Mouse (Mus musculus) stomach, embryonic 14.5 days (tissue): ENCODE measurements around the gene Plac9a. TPM values are rescaled to one million over a fixed set of nuclear protein-coding genes. Genes with fewer than 3 reads are reported as not detected.

Experiments
- ATAC-seq: fragments of 200-750 bp; cut with Nextera tagmentation; 2 replicates; pipeline ENCODE4 v1.8.0; 2017; ENCODE audit warnings: low read depth, moderate TSS enrichment; ENCODE audit not compliant: insufficient number of reproducible peaks, insufficient read depth, low FRiP score
- H3K27ac ChIP-seq: fragments of 300-500 bp; sonication (generic); 2 replicates; pipeline ENCODE4 v1.5.1; 2014; ENCODE audit warnings: mild to moderate bottlenecking, low read length, moderate library complexity, mixed read lengths
- H3K27me3 ChIP-seq: fragments of 300-500 bp; sonication (generic); 2 replicates; pipeline ENCODE4 v1.6.1; 2014; ENCODE audit warnings: low read length, control low read depth, mixed read lengths; ENCODE audit not compliant: control insufficient read depth, insufficient read depth
- H3K36me3 ChIP-seq: fragments of 300-500 bp; sonication (generic); 2 replicates; pipeline ENCODE4 v1.6.1; 2014; ENCODE audit warnings: mild to moderate bottlenecking, control low read depth, low read length, moderate library complexity, mixed read lengths; ENCODE audit not compliant: control insufficient read depth, insufficient read depth
- H3K4me1 ChIP-seq: fragments of 300-500 bp; sonication (generic); 2 replicates; pipeline ENCODE4 v1.6.1; 2014; ENCODE audit warnings: low read length, control low read depth, mixed read lengths; ENCODE audit not compliant: control insufficient read depth, insufficient read depth
- H3K4me2 ChIP-seq: fragments of 300-500 bp; sonication (generic); replicated peaks from 2 replicates; pipeline ENCODE4 v1.6.1; 2014; ENCODE audit warnings: low read depth, low read length, control low read depth
- H3K4me3 ChIP-seq: fragments of 300-500 bp; sonication (generic); 2 replicates; pipeline ENCODE4 v1.5.1; 2014; ENCODE audit warnings: low read depth, low read length, control low read depth
- H3K9ac ChIP-seq: fragments of 300-500 bp; sonication (generic); replicated peaks from 2 replicates; pipeline ENCODE4 v1.6.1; 2014; ENCODE audit warnings: low read depth, mild to moderate bottlenecking, control low read depth, low read length, moderate library complexity, mixed read lengths
- H3K9me3 ChIP-seq: fragments of 300-500 bp; sonication (generic); 2 replicates; pipeline ENCODE4 v1.6.1; 2016; ENCODE audit warnings: low read depth, low read length, control low read depth; ENCODE audit not compliant: control insufficient read depth
- WGBS: fragments of 180-500 bp; shearing (Covaris S2); extraction: QIAGEN DNeasy Blood & Tissue Kit; methylation state at CpG from one replicate; pipeline ENCODE4 v1.1.7; 2014; 5-methylcytosine and 5-hydroxymethylcytosine counted together
- polyA plus RNA-seq: library from polyadenylated mRNA; unstranded; fragments of >200 nt; fragmentation: Nextera tagmentation; extraction: Ambion mirVana; gene quantifications from 2 replicates; pipeline ENCODE4 v1.2.1, GENCODE M21; 2014

The Plac9a gene
- polyA plus RNA-seq, 1 experiment from 2014 or later, result 0.75 TPM

DNA sequence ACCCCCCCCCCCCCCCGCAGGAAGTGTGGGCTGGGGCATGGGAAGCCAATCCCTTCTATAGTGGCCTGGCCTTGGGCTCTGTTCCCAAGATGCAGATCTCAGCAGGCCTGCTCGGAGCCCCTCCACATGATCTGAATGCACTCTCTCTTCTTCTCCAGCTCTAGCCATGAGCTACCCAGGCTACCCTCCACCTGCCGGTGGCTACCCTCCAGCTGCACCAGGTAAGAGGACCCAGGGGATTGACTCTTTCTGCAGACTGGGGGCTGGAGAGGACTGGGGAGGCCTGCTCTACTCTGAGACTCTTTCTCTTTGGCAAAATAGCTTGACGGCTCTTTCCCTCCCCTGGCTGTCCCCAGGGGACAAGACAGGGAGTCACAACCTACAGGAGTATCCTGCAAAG, 34.2 kb downstream of the Plac9a start:
- no peaks in the 10 kb centered on the region for H3K9me3 ChIP-seq
- H3K36me3 ChIP-seq, result no peaks in the 10 kb centered on the region
- no peak overlapping the region for H3K4me3 ChIP-seq
- no peak for ATAC-seq
- 76% methylated on average over 4 of the region's 4 CpGs for WGBS
- no peak overlapping the region for H3K9ac ChIP-seq
- no peak overlapping the region for H3K4me2 ChIP-seq
- no peak overlapping the region for H3K27ac ChIP-seq
- 0 out of 2 replicates have a peak, but pooled peaks cover 10% of the 10 kb centered on the region for H3K4me1 ChIP-seq
- no peaks in the 10 kb centered on the region for H3K27me3 ChIP-seq

GRCm38 (mm10) chr14:25867834-25868233, 35.1 kb downstream of the Plac9a start:
- H3K36me3 ChIP-seq, result no peaks in the 10 kb centered on the region
- no peaks in the 10 kb centered on the region for H3K9me3 ChIP-seq
- no peaks in the 10 kb centered on the region for H3K27me3 ChIP-seq
- H3K4me3 ChIP-seq, result no peak overlapping the region
- no peak for ATAC-seq
- 60% methylated on average over 6 of the region's 6 CpGs for WGBS
- H3K4me2 ChIP-seq, result no peak overlapping the region
- 0 out of 2 replicates have a peak, but pooled peaks cover 10% of the 10 kb centered on the region for H3K4me1 ChIP-seq
- no peak overlapping the region for H3K27ac ChIP-seq
- no peak overlapping the region for H3K9ac ChIP-seq

DNA sequence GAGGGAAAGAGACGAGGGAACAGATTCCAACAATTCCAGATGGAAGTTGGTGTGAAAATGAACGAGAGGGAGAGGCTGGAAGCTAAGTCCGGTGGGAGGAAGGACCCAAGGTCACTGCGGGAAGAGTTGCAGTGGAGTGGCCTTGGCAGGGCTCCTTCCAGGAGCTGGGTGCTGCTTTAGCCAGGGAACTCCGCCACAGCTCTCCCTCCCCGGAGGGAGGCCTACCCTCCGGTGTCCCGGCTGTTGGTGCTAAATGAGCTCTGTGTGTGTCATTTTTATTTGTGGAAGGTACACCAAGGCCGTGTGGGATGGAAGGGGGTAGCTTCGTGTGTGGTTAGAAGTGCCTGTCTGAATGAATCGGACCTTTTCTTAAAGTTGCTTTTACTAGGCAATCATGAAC, 36.1 kb downstream of the Plac9a start:
- WGBS, result 63% methylated on average over 11 of the region's 11 CpGs
- ATAC-seq, result no peak
- H3K9ac ChIP-seq, result no peak overlapping the region

DNA sequence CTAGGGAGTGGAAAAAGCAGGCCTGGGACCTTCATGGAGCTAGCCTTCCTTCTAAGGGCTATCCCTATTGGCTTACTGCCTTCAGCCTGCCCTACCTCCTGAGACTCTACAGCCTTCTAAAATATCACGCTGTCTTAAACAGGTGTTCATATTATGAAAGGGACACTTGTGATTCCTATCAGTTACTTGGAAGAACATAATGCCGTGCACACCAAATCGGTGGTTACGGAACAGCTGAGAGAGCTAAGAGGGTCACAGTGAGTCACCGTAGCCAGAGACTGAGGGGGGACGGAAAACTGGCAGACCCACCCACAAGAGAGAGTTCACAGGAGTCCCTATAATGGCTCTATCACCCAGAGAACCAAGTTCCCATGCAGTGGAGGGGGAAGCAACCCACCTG, 36.5 kb downstream of the Plac9a start:
- Histone ChIP-seq H3K4me1 (0 out of 2 replicates have a peak, but pooled peaks cover 4% of the 10 kb centered on the region), H3K4me3 (no peak overlapping the region), H3K9ac (no peak overlapping the region), H3K36me3 (no peaks in the 10 kb centered on the region), H3K27me3 (no peaks in the 10 kb centered on the region), H3K4me2 (no peak overlapping the region), H3K9me3 (no peaks in the 10 kb centered on the region), H3K27ac (no peak overlapping the region)
- no peak for ATAC-seq
- 80% methylated on average over 6 of the region's 6 CpGs for WGBS

More for the DNA sequence above, 36.1 kb downstream of the Plac9a start:
- H3K4me1 ChIP-seq, result 0 out of 2 replicates have a peak, but pooled peaks cover 4% of the 10 kb centered on the region
- no peaks in the 10 kb centered on the region for H3K9me3 ChIP-seq
- no peak overlapping the region for H3K4me2 ChIP-seq
- H3K27ac ChIP-seq, result no peak overlapping the region
- H3K36me3 ChIP-seq, result no peaks in the 10 kb centered on the region
- H3K27me3 ChIP-seq, result no peaks in the 10 kb centered on the region
- H3K4me3 ChIP-seq, result no peak overlapping the region

DNA sequence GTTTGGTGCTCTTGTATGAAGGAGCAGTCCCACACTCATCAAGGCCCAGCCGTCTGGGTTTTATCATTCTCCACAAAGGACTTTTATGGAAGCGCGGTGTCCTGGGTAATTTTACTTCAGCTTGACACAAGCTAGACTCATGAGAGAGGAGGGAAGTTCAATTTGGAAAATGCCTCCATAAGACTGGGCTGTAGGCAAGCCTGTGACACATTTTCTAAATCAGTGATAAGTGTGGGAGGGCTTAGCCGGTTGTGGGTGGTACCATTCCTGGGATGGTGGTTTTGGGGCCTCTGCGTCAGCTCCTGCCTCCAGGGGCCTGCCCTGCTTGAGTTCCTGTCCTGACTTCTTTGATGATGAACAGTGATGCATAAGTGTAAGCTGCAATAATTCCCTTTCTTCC, 37.6 kb downstream of the Plac9a start:
- Histone ChIP-seq H3K4me2 (no peak overlapping the region), H3K4me3 (no peak overlapping the region), H3K36me3 (no peaks in the 10 kb centered on the region), H3K4me1 (0 out of 2 replicates have a peak, but pooled peaks cover 4% of the 10 kb centered on the region), H3K9me3 (no peaks in the 10 kb centered on the region), H3K9ac (no peak overlapping the region), H3K27me3 (no peaks in the 10 kb centered on the region), H3K27ac (no peak overlapping the region)
- no peak for ATAC-seq
- 71% methylated on average over 5 of the region's 5 CpGs for WGBS

DNA sequence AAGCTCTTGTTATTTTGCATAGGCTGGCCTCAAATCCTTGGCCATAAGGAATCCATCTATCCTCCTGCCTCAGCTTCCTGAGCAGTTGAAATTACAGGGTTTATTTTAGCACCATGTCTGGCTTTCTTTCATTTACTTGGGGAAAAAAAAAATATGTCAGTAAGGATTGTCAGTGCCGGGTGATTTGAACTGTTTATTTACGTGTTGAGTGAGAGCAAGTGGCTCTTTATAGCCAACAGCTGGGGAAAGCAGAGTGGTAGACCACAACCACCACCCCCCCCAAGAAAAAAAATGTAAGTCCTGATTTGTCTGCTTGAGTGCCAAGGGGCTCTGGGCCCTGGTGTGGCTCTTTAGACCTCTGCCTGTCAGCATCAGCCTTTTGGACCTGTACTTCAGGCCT, 39.2 kb downstream of the Plac9a start:
- Histone ChIP-seq H3K4me3 (no peak overlapping the region), H3K27ac (no peak overlapping the region), H3K4me1 (0 out of 2 replicates have a peak, but pooled peaks cover 4% of the 10 kb centered on the region), H3K9ac (no peak overlapping the region), H3K9me3 (no peaks in the 10 kb centered on the region), H3K4me2 (no peak overlapping the region), H3K36me3 (no peaks in the 10 kb centered on the region), H3K27me3 (no peaks in the 10 kb centered on the region)
- no peak for ATAC-seq
- WGBS, result 53% methylated on average over 2 of the region's 2 CpGs

GRCm38 (mm10) chr14:25861771-25862530, 40.9 kb downstream of the Plac9a start:
- Histone ChIP-seq H3K36me3 (no peaks in the 10 kb centered on the region), H3K4me2 (no peak overlapping the region), H3K9me3 (no peaks in the 10 kb centered on the region), H3K27ac (no peak overlapping the region), H3K4me3 (no peak overlapping the region), H3K4me1 (0 out of 2 replicates have a peak, but pooled peaks cover 4% of the 10 kb centered on the region), H3K27me3 (no peaks in the 10 kb centered on the region), H3K9ac (no peak overlapping the region)
- ATAC-seq, result no peak
- WGBS, result 87% methylated on average over 13 of the region's 13 CpGs

DNA sequence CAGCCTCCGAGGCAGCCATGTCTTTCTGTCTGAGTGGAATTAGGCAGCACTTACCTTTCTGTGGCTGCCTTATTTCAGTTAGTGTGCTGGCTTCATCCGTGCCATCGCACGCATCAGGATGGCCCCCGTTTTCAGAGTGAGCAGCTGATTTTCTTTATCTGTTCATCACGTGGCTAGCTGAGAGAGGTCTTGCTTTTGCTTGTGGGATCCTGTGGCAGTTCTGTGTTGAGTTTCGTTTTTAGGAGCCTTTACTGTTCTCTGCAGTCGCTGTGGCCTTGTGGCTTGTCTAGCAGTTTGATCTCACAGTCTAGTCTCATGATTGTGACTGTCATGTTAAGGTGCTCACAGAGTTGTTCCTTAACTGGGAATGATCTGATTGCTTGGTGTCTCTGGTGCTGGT, 45.0 kb downstream of the Plac9a start:
- Histone ChIP-seq H3K4me2 (no peak overlapping the region), H3K9ac (no peak overlapping the region), H3K27ac (no peak overlapping the region), H3K36me3 (no peaks in the 10 kb centered on the region), H3K9me3 (no peaks in the 10 kb centered on the region), H3K4me1 (peaks cover 7% of the 10 kb centered on the region; the same call in 1 of the 2 replicates), H3K27me3 (no peaks in the 10 kb centered on the region), H3K4me3 (no peak overlapping the region)
- WGBS, result 74% methylated on average over 8 of the region's 8 CpGs
- ATAC-seq, result no peak
